Mouse (Mus musculus) heart, postnatal 14 days (tissue): ENCODE data around the gene Sap30. TPM values are rescaled to one million over a fixed set of nuclear protein-coding genes. Genes with fewer than 3 reads are reported as not detected.
A peak's percentile ranks its signal among the peaks of the same experiment; 100 is the strongest.
"Not testable (repeated sequence)": the region's sequence is repeated elsewhere in the genome, so short reads cannot be mapped to it uniquely, and the experiment has no call there.

Experiments used
- DNase-seq, 2 experiments: peaks; one replicate each; pipeline ENCODE4 v3.0.0; 2021 to 2022
- intact Hi-C: fragments of 180-260 bp; cut with DNase I; formaldehyde crosslinking; loops from one replicate; pipeline ENCODE4 v1.15.1; 2025
- total RNA-seq, 2 experiments: library from RNA; stranded (reverse); gene quantifications; 2 replicates each; pipeline ENCODE4 v1.2.3; 2021

Sap30 gene
- total RNA-seq, 2 experiments from 2014 or later = 12.9 TPM

DNA sequence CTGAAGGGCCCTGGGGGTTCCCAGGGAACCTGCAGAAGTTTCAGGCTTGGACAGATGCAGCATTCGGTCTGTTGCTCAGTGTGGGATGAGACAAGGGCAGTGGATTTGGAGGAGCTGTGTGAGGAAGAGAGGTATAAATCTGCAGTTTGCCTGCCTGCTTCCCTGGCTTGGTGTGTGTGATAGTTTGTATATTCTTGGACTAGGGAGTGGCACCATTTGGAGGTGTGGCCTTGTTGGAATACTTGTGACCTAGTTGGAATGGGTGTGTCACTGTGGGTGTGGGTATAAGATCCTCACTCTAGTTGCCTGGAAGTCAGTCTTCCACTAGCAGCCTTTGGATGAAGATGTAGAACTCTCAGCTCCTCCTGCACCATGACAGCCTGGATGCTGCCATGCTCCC, 17.8 kb upstream of the Sap30 start:
- DNase-seq, intact Hi-C loops: not testable (repeated sequence)

DNA sequence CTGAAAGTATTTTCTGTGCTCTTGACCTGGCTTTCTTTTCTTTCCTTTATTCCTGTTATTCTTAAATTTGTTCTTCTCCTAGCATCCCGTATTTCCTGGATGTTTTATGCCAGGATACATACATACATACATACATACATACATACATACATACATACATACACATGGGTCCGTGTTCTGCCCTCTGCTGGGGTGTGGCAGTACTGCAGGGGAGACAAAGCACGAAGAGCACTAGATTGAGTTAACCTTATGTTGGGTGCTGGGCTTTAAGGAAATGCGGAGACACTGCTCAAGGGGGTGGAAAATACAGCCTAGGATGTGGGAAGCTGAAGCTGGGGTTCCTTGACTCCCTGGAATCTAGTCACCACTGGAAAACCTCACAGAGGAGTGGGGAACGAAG, 16.0 kb upstream of the Sap30 start:
- peak; percentile 60 to 72 for DNase-seq
- intact Hi-C loops = loop anchor here (2.0 kb wide), 1 partner anchor 15 kb away; no protein-coding TSS in a partner anchor

DNA sequence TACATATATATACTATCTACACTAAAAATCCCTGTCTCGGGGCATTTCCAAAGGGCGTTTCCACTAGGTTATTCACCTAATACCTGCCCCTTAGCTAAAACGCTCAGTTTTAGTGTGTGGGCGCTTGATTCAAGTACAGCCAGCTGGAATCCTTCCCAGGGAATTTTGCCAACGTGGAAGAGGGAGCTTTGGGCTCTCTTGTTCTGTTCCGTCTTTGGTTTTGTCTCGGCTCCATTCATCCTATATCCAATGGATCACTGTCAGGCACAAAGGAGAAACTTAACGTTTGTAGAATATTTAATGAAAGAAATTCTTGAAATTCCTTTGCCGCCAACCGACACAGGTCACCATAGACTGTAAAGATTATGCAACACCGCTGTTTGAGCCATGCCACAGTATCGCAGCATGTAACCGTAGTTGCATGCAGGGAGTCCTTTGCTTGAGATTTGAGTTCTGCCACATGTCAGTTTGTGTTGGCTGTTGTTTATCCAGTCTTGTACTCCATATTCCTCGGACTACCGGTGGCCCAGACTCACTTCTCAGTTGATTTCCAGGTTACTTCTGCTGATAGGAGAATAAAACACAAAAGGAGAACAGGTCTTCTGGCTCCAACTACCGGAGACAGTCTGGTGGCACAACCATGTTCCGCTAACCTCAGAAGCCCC, 11.3 kb upstream of the Sap30 start:
- intact Hi-C loops = no loop called here
- DNase-seq = peak; percentile 56 to 65

DNA sequence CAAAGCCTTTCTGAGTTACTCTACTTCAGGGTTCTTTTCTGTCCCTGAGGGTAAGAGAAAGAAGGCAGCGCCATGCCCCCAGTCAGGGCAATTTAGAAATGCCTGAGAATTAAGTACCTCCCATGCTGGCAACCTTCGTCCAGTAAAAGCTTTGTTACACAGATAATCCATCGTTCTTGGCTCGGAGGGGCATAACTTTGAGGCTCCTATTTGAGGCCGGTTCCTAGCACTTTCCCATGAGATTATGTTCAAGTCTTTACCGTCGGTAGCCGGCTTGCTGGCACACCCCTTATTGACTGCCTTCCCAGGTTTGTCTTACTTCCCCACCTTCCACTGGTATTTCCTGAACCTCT, 10.8 kb upstream of the Sap30 start:
- DNase-seq = no peak
- intact Hi-C loops = no loop called here

DNA sequence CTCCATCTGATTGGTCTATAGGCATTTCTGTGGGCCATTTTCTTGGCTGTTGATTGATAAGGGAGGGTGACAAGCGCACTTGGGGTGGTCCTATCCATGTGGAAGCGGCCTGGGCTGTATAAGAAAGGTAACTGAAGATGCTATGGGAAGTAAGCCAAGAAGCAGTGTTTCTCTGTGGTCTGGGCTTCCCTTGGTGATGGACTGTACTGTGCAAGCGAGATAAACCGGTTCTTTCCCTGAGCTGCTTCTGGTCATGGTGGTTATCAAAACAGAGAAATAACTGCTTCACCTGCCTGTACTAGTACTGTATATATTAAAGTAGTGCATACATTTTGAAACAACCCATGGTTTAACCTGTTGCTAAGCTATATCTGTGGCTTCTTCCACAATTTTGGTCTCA, 4.2 kb upstream of the Sap30 start:
- DNase-seq = no peak
- intact Hi-C loops = no loop called here

DNA sequence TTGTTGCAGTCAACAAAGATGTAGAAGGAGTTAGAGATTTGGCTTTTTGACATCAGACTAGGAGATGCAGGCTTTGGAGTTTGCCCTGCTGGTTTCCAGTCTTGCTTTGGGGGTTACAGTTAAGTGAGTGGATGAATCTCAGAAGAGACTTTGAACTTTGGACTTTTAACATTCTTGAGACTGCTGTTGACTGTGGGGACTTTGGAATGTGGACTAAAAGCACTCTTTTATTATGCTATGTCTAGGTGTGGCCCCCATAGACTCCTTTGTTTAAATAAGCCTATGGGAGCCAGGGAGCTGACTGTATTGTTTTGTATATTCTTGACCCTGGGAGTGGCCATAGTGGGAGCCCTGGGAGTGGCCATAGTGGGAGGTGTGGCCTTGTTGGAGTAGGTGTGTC, 2.2 kb upstream of the Sap30 start:
- DNase-seq = no peak
- intact Hi-C loops = loop anchor here (2.0 kb wide), 1 partner anchor 13 kb away; no protein-coding TSS in a partner anchor

DNA sequence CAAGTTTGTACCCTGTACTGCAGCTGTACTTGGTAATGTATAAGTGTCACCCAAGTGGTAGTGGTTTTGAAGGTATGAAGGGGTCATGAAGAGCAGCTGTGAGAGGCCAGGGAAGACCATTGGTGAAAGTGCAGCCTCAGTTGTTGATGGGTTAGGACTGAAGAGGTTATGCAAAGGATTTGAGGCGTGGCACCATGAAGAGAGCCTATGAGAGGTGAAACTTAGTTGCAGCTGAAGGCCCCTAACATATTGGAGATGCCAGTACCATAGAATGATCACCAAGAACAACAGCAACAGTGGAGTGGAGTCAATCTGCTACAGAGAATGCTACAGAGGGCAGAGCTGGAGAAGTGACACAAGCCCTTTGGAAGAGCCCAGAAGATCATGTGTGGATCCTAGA, 1.7 kb upstream of the Sap30 start:
- no peak for DNase-seq
- intact Hi-C loops = loop anchor here (2.0 kb wide), 1 partner anchor 13 kb away; no protein-coding TSS in a partner anchor

DNA sequence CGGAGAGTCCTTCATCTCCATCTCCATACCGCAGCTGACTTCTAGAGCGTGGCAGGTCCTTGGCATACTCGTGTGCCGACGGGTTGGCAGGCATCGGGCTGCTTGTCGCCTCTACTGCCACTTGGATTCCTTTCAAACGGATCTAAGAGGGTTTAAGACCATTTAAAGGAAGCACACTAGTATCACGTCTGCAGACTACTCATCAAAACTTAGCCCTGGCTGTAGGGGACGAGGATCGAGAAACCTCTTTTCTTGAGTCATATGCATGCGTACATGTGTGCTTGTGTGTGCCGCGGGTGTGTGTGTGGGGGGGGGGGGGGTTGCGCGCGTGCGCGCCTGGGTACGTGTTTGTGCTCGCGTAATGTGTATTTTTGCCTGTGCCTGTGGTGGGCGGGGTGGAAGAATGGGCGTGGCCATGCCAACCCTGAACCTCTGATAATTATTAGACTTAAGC, 679 bp upstream of the Sap30 start:
- intact Hi-C loops = loop anchor here (2.0 kb wide), 1 partner anchor 14 kb away; no protein-coding TSS in a partner anchor
- peak; percentile 57 to 61 for DNase-seq

DNA sequence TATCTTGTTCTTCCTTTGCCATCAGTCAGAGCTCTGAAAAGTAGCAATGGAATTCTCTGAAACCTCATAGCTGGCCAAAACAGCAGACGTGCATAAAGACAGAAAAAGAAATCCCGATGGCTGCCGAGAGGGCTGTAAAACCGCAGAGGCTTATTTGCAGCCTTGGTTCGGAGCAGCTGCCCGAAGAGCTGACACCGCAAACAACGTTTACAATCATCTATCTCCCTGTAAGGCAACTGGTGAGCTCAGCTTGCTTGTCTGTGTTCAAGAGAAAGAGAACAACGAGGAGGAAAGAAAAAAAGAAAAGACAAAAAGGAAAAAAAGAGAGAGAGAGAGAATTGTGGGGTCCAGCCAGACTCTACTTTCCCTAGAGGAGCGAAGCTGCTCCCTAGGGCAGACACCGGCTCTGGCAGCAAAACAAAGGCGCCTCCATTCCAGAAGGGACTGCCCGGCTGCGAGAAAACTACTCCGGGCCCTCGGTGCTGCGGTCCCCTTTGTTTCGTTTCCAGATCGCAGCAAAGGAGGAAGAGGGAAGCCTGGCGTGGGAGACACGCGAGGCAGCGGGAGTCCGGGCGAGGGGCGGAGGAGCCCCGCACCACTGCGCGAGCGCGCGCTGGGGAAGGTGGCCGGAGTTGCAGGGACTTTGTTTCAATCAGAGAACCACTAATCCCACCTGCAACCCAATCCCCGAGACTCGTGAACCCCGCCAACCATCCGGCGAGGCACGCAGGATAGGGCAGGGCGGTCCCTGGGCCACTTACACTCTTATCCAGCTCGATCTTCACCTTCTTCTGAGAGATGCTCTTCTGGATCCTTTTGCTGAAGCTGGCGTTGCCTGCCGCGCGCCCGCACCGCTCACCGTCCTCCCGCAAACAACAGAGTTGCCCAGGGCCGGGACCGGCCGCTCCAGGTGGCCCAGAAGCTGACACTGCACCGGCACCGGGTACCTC, 894 bp downstream of the Sap30 start:
- peak; percentile 59 to 62 for DNase-seq
- intact Hi-C loops = loop anchor here (2.0 kb wide), 2 partner anchors 16 to 26 kb away; no protein-coding TSS in a partner anchor

DNA sequence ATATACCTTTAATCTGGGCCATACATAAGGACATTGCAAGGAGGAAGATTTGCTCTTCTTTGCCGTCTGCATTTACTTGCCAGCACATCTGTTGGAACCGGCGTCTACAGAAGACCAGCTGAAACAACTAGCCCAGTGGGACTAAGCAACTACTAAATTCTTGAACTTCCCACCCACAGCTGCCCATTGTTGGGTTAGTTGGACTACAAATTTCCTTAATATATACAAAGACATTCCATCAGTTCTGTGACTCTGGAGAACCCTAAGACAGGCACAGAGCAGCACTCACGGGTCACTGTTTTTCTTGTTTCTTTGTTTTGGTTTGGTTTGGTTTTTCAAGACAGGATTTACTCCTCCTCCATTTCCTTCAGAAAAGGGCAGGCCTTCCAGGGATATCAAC, 7.1 kb downstream of the Sap30 start:
- no peak for DNase-seq
- intact Hi-C loops = no loop called here

DNA sequence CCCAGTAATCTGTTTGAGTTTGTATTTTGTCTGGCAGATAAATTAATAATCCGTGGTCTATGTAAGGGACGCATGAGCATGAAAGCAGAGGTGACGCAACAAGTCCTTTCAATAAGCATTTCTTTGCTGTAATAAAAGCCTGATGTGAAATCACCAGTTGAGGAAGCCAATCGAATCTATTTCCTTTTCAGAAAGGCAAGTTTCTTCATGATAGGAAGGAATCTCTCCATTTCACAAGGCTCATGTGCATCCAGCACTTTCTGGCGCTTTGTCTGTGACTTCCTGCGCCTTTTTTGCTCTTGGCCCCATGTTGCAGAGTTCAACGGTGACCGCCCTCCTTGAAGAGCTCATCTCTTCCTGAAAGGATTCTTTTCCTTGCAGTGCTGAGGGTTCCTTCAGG, 8.0 kb downstream of the Sap30 start:
- intact Hi-C loops = no loop called here
- DNase-seq = no peak

DNA sequence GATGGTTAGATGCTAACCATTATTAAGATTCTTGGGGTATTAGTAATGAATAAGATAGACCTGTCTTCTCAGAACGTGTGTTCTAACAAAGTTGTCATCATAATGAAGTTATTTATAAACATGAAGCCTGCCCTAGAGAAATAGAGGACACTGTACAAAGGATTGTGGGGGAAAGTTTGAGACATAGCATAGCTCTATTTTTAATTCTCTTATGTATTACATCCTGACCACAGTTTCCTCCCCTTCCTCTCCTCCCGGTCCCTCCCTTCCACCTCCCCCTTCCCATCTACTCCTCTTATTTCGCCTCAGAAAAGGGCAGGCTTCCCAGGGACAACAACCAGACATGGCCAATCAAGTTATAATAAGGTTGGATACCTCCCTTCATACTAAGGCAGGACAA, 9.3 kb downstream of the Sap30 start:
- no peak for DNase-seq
- intact Hi-C loops = no loop called here

DNA sequence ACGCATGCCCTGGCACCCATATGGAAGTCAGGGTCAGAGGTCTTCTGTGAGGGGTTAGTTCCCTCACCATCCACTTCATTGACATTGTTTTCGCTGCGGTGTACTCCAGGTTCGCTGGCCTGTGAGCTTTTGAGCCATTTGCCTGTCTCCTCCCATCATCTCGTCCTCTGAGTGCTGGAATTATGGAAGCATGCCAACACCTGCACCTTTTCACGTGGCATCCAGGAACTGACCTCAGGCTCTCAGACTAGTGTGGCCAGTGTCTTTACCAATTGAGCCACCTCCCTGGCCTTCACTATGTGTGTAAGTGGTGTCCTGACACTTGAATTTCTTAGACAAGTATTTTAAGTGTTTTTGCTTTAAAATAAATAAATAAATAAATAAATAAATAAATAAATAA, 13.9 kb downstream of the Sap30 start:
- intact Hi-C loops = no loop called here
- DNase-seq = no peak

DNA sequence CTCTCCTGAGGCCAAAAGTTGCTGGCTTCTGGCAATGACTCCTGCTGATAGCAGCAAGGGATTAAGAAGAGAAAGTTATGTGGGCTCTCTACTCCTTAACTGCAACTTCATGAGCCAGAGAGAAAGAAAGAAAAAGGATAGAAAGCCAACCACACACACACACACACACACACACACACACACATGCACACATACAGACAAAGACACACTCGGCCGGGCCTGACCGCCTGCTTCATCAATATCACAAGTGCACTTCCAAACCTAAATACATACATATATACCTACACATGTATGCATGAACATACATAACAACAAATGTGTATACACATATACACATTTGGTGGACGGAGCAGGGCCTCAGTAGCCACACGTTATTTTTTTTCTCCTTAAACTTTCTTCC, 16.8 kb downstream of the Sap30 start:
- intact Hi-C loops = loop anchor here (2.0 kb wide), 1 partner anchor 16 kb away; the partner anchor contains the start of gene Sap30
- no peak for DNase-seq

DNA sequence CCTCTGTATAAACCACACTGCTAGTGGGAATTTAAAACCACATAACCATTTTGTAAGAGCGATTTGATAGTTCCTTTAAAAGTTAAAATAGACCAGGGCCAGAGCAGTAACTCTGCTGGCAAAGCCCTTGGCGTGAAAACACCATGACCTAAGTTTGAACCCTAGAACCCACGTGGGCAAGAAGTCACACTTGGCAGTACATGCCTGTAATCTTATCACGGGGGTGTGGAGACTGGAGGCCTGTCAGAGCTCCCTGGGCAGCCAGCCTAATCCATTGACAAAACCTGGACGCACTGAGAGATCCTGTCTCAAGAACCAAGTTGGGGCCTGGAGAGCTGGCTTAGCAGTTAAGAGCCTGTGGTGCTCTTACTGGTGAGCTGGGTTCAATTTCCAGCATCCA, 19.0 kb downstream of the Sap30 start:
- intact Hi-C loops = loop anchor here (5.0 kb wide), 1 partner anchor 44 kb away; the partner anchor contains the start of gene Hmgb2
- peak; percentile 79 to 88 for DNase-seq

DNA sequence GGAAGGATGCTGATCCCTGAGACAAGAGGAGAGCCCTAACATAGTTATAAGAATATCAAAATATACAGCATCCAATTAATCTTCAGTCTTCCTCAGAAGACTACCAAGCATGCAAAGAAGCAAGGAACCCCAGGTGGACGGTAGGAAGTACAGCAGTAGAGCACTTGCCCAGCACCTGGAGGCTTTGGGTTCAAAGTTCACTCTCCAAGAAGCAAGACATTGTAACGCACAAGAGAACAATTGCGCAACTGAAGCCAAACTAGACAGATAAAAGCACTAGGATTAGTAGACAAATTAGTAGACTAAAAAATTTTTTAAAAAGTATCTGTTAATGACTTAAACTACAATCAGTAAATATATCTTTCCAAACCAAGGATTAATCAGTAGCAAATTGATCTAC, 23.9 kb downstream of the Sap30 start:
- no peak for DNase-seq
- intact Hi-C loops = no loop called here

DNA sequence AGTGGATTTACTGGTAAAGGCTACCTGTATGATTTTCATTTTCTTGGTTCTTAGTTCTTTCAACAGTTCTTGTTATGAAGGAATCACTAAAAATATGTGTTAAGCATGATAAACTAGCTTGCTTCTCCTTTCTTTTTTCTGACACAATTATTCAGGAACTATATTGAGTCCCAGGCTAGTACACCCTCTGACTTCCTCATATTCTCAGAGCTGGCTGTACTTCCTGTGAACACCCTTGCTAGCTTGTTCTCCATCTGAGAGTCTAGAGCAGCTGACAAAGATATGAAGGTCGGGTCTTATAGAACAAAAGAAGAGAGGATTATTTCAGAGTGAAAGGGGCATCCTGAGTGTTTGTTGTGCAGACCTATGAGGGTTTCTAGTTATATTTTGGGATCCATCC, 24.8 kb downstream of the Sap30 start:
- intact Hi-C loops = no loop called here
- no peak for DNase-seq

DNA sequence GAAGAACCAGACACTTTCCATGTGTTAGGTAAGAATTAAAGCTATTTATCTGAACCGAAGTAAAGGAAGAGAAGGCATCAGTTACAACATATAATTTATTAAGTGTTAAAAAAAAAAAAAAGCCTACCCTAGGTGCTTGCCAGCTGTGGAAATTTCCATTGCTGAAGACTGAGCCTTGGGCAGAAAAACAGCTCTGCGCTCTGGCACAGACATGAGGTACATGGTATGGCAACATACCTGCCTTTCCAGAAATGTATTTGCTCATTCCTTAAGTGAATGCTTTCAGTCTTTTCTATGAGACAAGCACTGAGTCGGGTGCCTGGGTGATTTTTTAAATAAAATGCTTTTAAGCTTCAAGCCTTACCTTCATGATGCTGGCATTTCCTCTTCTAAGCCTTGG, 29.7 kb downstream of the Sap30 start:
- DNase-seq = no peak
- intact Hi-C loops = no loop called here

DNA sequence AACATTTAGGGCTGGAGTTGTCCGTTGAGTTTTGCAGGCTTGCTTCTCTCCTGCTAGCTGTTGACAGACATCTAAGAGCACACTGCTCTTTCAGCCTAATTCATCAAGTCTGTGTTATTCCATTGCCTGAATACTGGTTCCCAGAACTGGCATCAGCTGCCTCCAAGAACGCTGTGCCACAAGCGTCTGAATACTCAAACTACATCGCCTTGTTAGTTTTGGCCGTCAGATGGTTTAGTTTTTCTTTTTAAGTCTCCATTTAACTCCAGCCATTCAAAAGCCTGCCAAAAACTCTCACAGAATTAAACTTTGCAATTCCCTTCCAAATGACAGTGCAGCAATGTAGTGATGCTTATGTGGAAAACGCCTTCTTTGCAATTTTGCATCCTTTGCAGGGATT, 30.5 kb downstream of the Sap30 start:
- intact Hi-C loops = no loop called here
- DNase-seq = no peak

DNA sequence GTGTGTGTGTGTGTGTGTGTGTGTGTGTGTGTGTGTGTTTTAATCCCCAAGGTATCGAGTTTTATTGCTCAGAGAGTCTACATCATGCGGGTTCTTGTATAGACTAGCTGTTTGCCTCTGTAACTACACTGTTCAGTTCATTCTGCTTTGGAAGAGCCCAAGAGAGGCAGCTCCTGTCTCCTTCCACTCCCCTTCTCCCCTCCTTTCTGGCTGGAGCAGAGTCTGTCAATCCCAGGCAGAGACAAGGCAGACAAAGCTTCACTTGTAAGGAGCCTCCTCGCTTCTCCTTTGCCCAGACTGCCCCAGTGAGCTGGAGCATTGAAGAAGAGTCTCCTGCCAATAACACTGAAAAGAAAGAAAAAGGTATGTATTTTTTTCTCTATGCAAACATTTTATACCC, 31.9 kb downstream of the Sap30 start, which contains the start of gene Scrg1:
Scrg1 (plus strand) TSS at position 159 of the 400 bp plus-strand sequence.
- intact Hi-C loops = no loop called here
- no peak for DNase-seq

DNA sequence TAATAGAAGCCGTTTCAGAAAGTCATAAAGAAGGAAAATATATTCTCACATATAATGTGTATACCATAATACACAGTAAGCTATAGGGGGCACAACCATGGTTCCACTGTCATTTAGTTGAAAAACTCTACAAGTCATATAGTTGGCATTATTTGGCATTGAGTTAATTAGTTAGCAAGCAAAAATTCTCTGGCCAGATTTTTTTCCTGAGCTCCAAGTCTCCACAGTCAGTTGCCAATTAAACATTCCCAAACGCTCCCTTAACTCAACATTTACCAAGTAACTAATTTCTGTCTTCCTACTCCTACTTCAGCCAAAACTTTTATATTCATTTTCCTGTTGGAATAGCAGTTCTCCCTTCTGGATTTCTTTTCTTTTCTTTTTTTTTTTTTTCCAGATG, 34.3 kb downstream of the Sap30 start:
- intact Hi-C loops = no loop called here
- DNase-seq = no peak
